Mouse (Mus musculus): ENCODE measurements at regions not wholly inside any gene's neighbourhood (a gene's known extent, or its start where the extent isn't known, plus 50 kb on each side); places are given as distances from the start of the nearest gene placed in this dataset.

DNA sequence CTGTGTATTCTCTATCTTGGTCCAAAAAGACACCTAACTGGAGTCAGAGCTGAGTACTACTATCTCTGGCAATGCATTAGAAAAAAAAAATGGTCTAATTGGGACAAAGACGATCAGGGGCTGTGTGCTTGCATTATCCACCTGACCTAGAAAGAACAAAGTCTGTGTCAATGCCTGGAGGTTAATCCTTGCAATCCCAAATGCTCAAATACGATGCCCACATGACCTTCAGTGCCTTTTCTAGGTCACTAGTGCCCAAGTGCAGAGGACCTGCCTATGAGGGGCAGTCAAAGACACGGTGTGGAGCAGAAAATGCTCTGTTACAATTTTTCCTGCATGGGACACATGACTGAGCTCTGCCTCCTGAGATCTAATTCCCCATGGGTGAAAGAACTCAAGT is 164.0 kb downstream of the Cd83 start:
- TF ChIP-seq GATA1 (IDR thresholded peaks at IDR 0.05; ENCODE audit: low read length) (no peak), TAL1 (IDR thresholded peaks at IDR 0.05; ENCODE audit: low read length) (no peak)

All from erythroblast, embryonic 14.5 days (primary cell).